Mouse (Mus musculus) bone marrow, adult 2 months (tissue): Measurements from ENCODE around the gene Gm45713. TPM values are rescaled to one million over a fixed set of nuclear protein-coding genes. Genes with fewer than 3 reads are reported as not detected.
A peak's percentile ranks its signal among the peaks of the same experiment; 100 is the strongest.
"Not testable (repeated sequence)": the region's sequence is repeated elsewhere in the genome, so short reads cannot be mapped to it uniquely, and the experiment has no call there.

Experiments
- H3K27ac ChIP-seq: fragments of 200-500 bp; 2 replicates; pipeline ENCODE4 v1.5.1; 2012; ENCODE audit warnings: low read depth, mild to moderate bottlenecking, control low read depth, inconsistent platforms, low read length; ENCODE audit not compliant: control insufficient read depth, poor library complexity, insufficient read depth
- H3K4me1 ChIP-seq: fragments of 200-500 bp; 2 replicates; pipeline ENCODE4 v1.6.1; 2011; ENCODE audit warnings: low read length; ENCODE audit not compliant: control insufficient read depth, insufficient read depth
- H3K4me3 ChIP-seq: fragments of 200-500 bp; replicated peaks from 2 replicates; pipeline ENCODE3; 2011; ENCODE audit warnings: mild to moderate bottlenecking, low read depth, low read length, control low read depth; ENCODE audit not compliant: control insufficient read depth
- CTCF ChIP-seq: fragments of 200-500 bp; IDR thresholded peaks from 2 replicates; pipeline ENCODE4 v1.5.1; 2011; ENCODE audit warnings: low read length, control low read depth; ENCODE audit not compliant: control insufficient read depth, insufficient read depth
- POLR2A ChIP-seq: fragments of 200-500 bp; IDR thresholded peaks from 2 replicates; pipeline ENCODE4 v1.6.1; 2011; ENCODE audit warnings: low read depth, mild to moderate bottlenecking, control low read depth, low read length, borderline replicate concordance; ENCODE audit not compliant: control insufficient read depth
- WGBS: fragments of 180-500 bp; shearing (Covaris S2); methylation state at CpG from one replicate; pipeline ENCODE4 v1.1.7; 2018; 5-methylcytosine and 5-hydroxymethylcytosine counted together
- polyA plus RNA-seq: library from polyadenylated mRNA; stranded (reverse); fragments of >200 nt; gene quantifications from 2 replicates; pipeline ENCODE4 v1.2.4, GENCODE M21; 2011; ENCODE audit warnings: low replicate concordance; ENCODE audit not compliant: missing spikeins, insufficient read depth, insufficient read length

Gm45713 gene
- polyA plus RNA-seq, 1 experiment, result not detected

DNA sequence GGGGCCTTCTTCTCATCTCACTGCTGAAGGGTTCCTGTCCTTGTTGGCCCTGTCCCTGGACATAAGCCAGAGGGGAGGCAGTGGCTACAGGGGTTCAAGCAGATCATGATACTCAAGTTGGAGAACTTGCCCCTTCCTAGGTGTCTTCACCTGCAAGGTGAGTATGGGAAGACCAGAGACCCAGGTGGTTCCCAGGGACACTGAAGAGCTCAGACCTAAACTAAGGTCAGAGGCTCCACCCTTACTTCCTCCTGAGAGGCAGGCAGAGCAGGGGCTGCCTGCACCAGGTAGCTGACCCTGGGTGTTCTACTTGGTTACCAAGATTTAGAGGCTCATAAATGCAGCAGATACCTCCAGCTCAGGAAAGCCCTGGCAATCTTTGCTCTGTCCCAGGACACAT is 14.1 kb downstream of the Gm45713 start:
- peaks cover 13% of the 10 kb centered on the region; the same call in 1 of the 2 replicates for H3K4me1 ChIP-seq
- H3K4me3 ChIP-seq, result peak overlapping the region; percentile 25
- TF ChIP-seq CTCF (no peak), POLR2A (no peak)
- H3K27ac ChIP-seq, result peak overlapping the region; percentile 76

DNA sequence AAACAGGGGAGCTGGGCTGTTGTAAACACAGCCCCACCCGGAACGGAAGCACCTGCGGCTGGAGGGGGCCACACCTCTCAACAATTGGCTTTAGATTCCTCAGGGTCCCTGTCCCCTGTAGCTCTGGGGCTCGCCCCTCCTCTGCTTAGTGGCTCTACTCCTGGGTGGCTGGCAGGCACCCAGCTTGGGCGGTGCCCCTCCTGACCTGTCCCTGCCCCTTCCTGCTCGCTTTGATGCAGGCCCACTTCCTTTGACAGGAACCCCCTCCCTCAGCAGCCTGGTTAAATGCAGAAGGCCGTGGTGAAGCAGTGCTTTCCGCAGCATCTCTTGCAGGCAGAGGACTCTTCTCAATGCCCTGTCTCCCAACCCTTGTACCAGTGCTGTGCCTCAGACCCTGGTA is 14.6 kb downstream of the Gm45713 start:
- no peak for TF ChIP-seq CTCF
- TF ChIP-seq POLR2A, result peak; percentile 17; the same call in 1 of the 2 replicates
- WGBS, result 9% methylated on average over 8 of the region's 8 CpGs
- H3K27ac ChIP-seq, result peak overlapping the region; percentile 76
- peaks cover 11% of the 10 kb centered on the region; the same call in 1 of the 2 replicates for H3K4me1 ChIP-seq
- H3K4me3 ChIP-seq, result peak overlapping the region; percentile 25

DNA sequence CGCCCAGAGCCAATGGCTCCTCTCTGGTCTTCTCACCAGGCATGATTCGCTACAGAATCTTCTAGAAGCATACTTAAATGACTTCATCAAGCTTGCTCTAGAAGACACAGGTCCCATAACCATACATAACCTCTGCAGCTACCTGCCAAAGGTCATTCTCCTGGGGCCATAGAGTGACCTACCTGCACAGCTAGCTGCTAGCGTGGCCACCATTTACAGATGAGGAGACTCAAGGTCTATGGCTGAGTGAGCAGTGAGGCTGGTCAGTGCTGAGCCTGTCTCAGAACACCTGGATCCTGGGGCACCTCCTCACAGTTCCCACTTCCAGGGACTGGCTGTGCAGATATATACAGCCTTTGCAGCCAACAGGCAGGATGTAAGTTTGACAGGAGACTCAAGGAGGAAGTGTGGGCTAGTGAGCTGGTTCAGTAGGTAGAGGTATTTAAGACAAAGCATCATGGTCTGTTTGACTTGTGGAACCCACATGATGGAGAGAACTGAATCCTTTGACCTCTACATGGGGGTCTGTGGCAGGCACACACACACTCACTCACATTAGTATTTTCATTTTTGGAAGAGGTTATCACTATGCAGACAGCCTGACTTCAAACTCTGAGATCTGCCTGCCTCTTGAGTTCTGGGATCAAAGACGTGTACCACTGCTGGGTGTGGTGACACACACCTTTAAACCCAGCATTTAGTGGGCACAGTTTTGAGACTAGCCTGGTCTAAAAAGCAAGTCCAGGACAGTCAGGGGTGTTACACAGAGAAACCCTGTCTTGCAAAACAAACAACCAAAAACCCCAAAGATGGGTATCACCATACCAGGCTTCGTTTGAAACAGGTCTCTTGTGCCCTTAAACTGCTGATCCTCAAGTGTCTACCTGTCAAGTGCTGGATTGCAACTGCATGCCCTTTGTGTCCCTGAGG is 16.0 kb downstream of the Gm45713 start:
- Histone ChIP-seq H3K4me3 (peak overlapping the region; percentile 36), H3K4me1 (peaks cover 11% of the 10 kb centered on the region; the same call in 1 of the 2 replicates), H3K27ac (peak overlapping the region; percentile 76)
- no peak for TF ChIP-seq POLR2A
- TF ChIP-seq CTCF, result no peak
- WGBS, result 67% methylated on average over 5 of the region's 5 CpGs

DNA sequence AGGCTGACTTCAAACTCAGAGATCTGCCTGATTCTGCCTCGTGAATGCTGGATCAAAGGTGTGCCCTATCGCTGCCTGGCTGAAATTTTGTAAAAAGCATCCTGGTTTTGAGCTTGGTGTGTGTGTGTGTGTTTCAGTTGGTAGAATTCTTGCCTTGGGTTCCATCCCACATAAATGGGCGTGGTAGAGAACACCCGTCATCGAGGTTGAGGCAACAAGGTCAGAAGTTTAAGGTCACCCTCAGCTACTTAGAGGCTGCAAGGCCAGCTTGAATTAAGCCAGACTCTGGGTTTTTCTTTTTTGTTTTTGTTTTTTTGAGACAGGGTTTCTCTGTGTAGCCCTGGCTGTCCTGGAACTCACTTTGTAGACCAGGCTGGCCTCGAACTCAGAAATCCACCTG is 17.7 kb downstream of the Gm45713 start:
- peak overlapping the region; percentile 11; the same call in 1 of the 2 replicates for H3K27ac ChIP-seq
- TF ChIP-seq CTCF (no peak), POLR2A (no peak)
- H3K4me1 ChIP-seq, result peaks cover 9% of the 10 kb centered on the region; the same call in 1 of the 2 replicates
- H3K4me3 ChIP-seq, result no peak overlapping the region
- 72% methylated on average over 6 of the region's 6 CpGs for WGBS

DNA sequence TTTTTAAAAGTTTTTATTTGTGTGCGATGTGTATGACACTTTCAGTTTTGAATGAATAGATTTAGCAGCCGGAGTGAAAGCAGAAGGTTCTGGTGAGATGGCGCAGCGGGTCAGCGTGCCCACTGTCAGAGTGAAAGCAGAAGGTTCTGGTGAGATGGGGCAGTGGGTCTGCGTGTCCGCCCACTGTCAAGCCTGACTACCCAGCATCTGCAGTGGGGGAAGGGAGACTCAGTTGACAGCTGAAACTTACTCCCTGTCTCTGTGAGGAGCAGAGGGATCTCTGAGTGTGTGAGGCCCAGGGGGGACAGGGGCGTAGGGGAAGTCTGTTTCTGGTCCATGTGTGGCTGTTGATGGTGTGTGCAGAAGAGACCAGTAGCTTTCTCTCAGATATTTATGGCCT is 18.5 kb downstream of the Gm45713 start:
- Histone ChIP-seq H3K4me1 (peaks cover 5% of the 10 kb centered on the region; the same call in 1 of the 2 replicates), H3K4me3 (no peak overlapping the region), H3K27ac (no peak overlapping the region)
- WGBS, result 71% methylated on average over 8 of the region's 8 CpGs
- no peak for TF ChIP-seq CTCF
- no peak for TF ChIP-seq POLR2A

DNA sequence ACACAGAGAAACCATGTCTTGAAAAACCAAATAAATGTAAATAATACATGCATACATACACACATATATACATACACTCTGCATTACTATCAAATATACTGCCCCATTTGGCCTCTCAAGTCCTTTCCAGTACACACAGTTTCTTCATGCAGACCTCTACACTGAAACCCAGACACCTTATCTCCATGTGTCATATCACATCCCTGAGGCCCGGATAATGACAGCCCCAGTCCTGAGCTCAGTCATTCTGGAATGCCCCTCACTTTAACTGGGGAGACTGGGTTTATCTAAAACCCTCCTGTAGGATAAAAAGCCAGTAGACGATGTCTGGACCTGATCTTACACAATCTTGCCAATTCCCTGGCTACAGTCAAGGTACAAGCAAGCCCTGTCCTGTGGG is 22.6 kb downstream of the Gm45713 start:
- no peak for TF ChIP-seq CTCF
- TF ChIP-seq POLR2A, result no peak
- no peak overlapping the region for H3K27ac ChIP-seq
- WGBS, result 56% methylated on average over 2 of the region's 2 CpGs
- H3K4me1 ChIP-seq, result no peaks in the 10 kb centered on the region; the same call in 1 of the 2 replicates
- no peak overlapping the region for H3K4me3 ChIP-seq

DNA sequence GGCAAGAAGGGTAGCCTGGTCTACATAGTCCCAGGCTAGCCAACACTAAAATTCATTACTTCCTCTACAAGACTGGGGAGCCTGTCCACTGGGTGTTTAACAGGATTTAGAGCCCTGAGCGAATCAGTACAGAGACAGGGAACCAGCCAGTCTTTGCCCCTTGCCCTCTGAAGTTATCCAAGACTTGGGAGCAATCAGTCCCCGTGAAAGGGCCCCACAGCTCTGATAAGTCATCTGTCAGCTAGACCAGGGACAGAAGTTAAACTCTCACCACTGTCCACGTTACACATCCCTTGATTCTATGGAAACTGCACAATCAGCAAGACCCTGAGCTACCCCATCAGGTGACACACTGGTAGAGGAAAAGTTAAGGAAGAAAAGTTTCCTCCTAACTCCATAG is 23.5 kb downstream of the Gm45713 start:
- Histone ChIP-seq H3K4me3 (no peak overlapping the region), H3K27ac (no peak overlapping the region), H3K4me1 (no peaks in the 10 kb centered on the region; the same call in 1 of the 2 replicates)
- WGBS, result 66% methylated on average over 3 of the region's 3 CpGs
- TF ChIP-seq POLR2A, result no peak
- no peak for TF ChIP-seq CTCF

DNA sequence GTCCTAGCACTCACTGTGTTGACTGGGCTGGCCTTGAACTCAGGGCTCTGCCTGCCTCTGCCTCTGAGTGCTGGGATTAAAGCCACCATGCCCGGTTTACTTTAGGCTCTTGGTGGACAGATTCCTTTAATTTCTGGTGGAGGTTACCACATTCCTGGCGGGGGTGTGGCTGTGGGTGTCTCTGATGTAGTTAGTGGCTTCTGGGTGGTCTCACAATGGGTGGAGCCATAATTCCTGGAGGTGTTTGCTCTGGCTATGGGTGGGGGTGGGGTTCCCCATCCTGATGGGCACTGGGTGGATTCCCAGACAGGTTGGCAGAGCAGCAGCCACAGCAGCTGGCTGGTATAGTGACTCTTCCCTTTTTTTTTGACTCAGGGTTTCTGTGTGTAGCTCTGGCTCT is 24.1 kb downstream of the Gm45713 start:
- Histone ChIP-seq H3K4me3 (no peak overlapping the region), H3K27ac (no peak overlapping the region), H3K4me1 (no peaks in the 10 kb centered on the region; the same call in 1 of the 2 replicates)
- TF ChIP-seq POLR2A (no peak), CTCF (no peak)
- 69% methylated on average over 2 of the region's 2 CpGs for WGBS

DNA sequence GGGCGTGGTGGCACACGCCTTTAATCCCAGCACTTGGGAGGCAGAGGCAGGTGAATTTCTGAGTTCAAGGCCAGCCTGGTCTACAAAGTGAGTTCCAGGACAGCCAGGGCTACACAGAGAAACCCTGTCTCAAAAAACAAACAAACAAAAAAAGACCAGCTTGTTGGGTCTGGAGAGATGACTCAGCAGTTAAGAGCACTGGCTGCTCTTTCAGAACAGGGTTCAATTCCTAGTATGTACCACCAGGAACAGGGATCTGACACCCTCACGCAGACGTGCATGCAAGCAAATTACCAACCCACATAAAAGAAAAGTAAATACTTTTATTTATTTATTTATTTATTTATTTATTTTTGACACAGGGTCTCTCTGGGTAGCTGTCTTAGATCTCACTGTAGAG is 25.9 kb downstream of the Gm45713 start:
- WGBS, result 70% methylated on average over 4 of the region's 4 CpGs
- not testable (repeated sequence) for H3K27ac ChIP-seq, H3K4me3 ChIP-seq, H3K4me1 ChIP-seq
